Mouse (Mus musculus) hindbrain, embryonic 15.5 days (tissue): Measurements from ENCODE around the gene Ccdc184. TPM values are rescaled to one million over a fixed set of nuclear protein-coding genes. Genes with fewer than 3 reads are reported as not detected.

ENCODE experiments used
- ATAC-seq: fragments of 200-750 bp; cut with Nextera tagmentation; 2 replicates; pipeline ENCODE4 v1.8.0; 2017; ENCODE audit warnings: low read depth, moderate number of reproducible peaks, moderate TSS enrichment; ENCODE audit not compliant: low FRiP score
- H3K27ac ChIP-seq: fragments of 300-500 bp; sonication (generic); replicated peaks from 2 replicates; pipeline ENCODE4 v1.5.1; 2015; ENCODE audit warnings: mild to moderate bottlenecking, inconsistent platforms
- H3K27me3 ChIP-seq: fragments of 300-500 bp; sonication (generic); 2 replicates; pipeline ENCODE4 v1.6.1; 2015; ENCODE audit warnings: control low read depth, inconsistent platforms
- H3K36me3 ChIP-seq: fragments of 300-500 bp; sonication (generic); 2 replicates; pipeline ENCODE4 v1.6.1; 2015; ENCODE audit warnings: control low read depth, inconsistent platforms
- H3K4me1 ChIP-seq: fragments of 300-500 bp; sonication (generic); replicated peaks from 2 replicates; pipeline ENCODE4 v1.6.1; 2015; ENCODE audit warnings: control low read depth, inconsistent platforms
- H3K4me2 ChIP-seq: fragments of 300-500 bp; sonication (generic); 2 replicates; pipeline ENCODE4 v1.6.1; 2015; ENCODE audit warnings: moderate library complexity, mild to moderate bottlenecking, inconsistent platforms
- H3K4me3 ChIP-seq: fragments of 300-500 bp; sonication (generic); 2 replicates; pipeline ENCODE4 v1.5.1; 2015; ENCODE audit warnings: mild to moderate bottlenecking, inconsistent platforms
- H3K9ac ChIP-seq: fragments of 300-500 bp; sonication (generic); 2 replicates; pipeline ENCODE4 v1.6.1; 2015; ENCODE audit warnings: inconsistent platforms
- H3K9me3 ChIP-seq: fragments of 300-500 bp; sonication (generic); 2 replicates; pipeline ENCODE4 v1.6.1; 2016; ENCODE audit warnings: control low read depth, inconsistent platforms
- WGBS: fragments of 180-500 bp; shearing (Covaris S2); methylation state at CpG from one replicate; pipeline ENCODE4 v1.1.7; 2015; 5-methylcytosine and 5-hydroxymethylcytosine counted together
- polyA plus RNA-seq: library from polyadenylated mRNA; unstranded; fragments of >200 nt; fragmentation: Nextera tagmentation; extraction: Ambion mirVana; gene quantifications from 2 replicates; pipeline ENCODE4 v1.2.1, GENCODE M21; 2015

Ccdc184 gene
- 103 and 113 TPM in 2 replicates for polyA plus RNA-seq

DNA sequence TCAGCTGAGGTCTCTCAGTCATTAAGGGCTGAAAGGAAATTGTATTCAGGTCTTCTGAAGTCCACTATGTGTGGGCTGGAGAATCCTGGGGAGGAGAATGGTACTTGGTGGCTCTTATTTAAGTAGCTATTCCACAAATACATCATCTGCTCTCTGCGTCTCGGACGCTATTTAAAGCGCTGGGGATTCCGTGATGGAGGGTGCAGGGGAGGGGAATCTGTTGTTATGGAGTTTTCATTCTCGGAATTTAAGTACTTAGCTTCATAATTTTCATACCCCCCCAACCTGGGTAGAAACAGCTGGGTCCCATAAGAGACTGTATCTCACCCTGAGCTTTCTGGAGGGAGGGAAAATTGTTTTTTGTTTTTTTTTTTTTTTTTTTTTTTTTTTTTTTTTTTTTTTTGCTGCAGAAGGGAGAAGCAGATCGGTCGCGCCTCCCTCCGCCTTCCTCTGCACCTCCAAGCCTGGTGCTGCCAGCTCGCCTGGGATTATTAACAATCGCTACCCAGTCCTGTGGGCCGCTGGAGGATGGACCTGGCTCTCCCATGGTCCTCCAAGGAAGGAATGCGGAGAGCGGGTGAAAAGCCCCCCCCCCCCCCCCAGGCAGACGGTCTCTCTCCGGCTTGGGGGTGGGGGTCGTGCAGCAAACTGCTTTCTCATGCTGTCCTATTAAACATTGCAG, at the start of gene Ccdc184:
Ccdc184 (plus strand) TSS at position 196 of the 682 bp plus-strand sequence.
- Histone ChIP-seq H3K9me3 (no peaks in the 10 kb centered on the region), H3K9ac (peak within 1 kb of the TSS; percentile 68), H3K27ac (peak within 1 kb of the TSS; percentile 95), H3K4me3 (peak within 1 kb of the TSS; percentile 58), H3K27me3 (no peaks in the 10 kb centered on the region; the same call in 1 of the 2 replicates), H3K4me1 (peaks cover 44% of the 10 kb centered on the region), H3K36me3 (no peaks in the 10 kb centered on the region), H3K4me2 (peak within 1 kb of the TSS; percentile 82)
- ATAC-seq = peak; percentile 83
- WGBS = under 1% methylated on average over 18 of the region's 18 CpGs

GRCm38 (mm10) chr15:98119363-98119762, 47.6 kb upstream of the Ccdc184 start:
- Histone ChIP-seq H3K4me1 (no peaks in the 10 kb centered on the region), H3K36me3 (peaks cover 52% of the 10 kb centered on the region), H3K9me3 (no peaks in the 10 kb centered on the region), H3K9ac (no peak overlapping the region), H3K27ac (no peak overlapping the region), H3K27me3 (no peaks in the 10 kb centered on the region), H3K4me2 (no peak overlapping the region), H3K4me3 (no peak overlapping the region)
- WGBS = 78% methylated on average over 12 of the region's 12 CpGs
- ATAC-seq = no peak

DNA sequence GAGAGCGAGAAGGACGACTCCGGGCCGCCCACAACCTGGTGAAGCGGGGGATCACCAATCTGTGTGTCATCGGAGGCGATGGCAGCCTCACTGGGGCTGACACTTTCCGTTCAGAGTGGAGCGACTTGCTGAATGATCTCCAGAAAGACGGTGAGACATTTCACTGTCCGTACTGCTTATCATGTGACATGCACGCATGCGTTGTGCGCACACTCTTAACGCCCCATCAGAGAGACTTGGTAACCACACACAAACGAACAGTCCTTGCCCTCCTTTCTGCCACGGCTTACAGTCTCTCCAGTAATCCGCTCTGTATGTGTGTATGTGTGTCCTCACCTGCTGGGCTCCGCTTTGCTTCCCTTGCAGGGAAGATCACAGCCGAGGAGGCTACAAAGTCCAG, 46.1 kb upstream of the Ccdc184 start:
- 95% methylated on average over 20 of the region's 20 CpGs for WGBS

DNA sequence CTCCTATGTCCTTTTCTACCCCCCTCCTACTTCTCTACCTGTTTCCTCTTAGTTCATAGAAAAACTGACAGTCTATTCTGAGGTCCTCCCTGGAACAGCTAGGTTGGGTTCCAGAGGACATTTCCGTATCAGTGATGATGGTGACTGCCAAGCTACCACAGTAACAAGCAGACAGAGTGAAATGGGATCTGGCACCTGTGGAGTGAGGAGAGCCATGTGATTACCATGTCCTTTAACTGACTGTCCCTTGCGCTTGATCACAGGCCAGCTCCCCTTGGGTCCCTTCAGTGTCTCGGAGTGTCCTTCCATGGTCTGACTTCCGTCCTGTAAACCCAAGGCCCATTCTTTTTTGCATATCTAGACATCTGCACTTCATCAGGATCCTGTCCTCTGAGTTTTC, 36.0 kb upstream of the Ccdc184 start:
- Histone ChIP-seq H3K27me3 (no peaks in the 10 kb centered on the region), H3K4me3 (no peak overlapping the region), H3K4me2 (no peak overlapping the region), H3K4me1 (no peaks in the 10 kb centered on the region), H3K9ac (no peak overlapping the region), H3K9me3 (no peaks in the 10 kb centered on the region), H3K27ac (no peak overlapping the region), H3K36me3 (peaks cover 36% of the 10 kb centered on the region)
- WGBS = 96% methylated on average over 4 of the region's 4 CpGs
- no peak for ATAC-seq

More for the DNA sequence above, 46.1 kb upstream of the Ccdc184 start:
- Histone ChIP-seq H3K9me3 (no peaks in the 10 kb centered on the region), H3K4me1 (no peaks in the 10 kb centered on the region), H3K27me3 (no peaks in the 10 kb centered on the region), H3K4me3 (no peak overlapping the region), H3K9ac (no peak overlapping the region), H3K27ac (no peak overlapping the region), H3K36me3 (peaks cover 65% of the 10 kb centered on the region), H3K4me2 (no peak overlapping the region)
- ATAC-seq = no peak

GRCm38 (mm10) chr15:98131451-98131850, 35.5 kb upstream of the Ccdc184 start:
- 92% methylated on average over 7 of the region's 7 CpGs for WGBS
- no peak overlapping the region for H3K4me3 ChIP-seq
- no peaks in the 10 kb centered on the region for H3K27me3 ChIP-seq
- H3K4me1 ChIP-seq = no peaks in the 10 kb centered on the region
- no peak for ATAC-seq
- H3K9me3 ChIP-seq = no peaks in the 10 kb centered on the region
- peaks cover 37% of the 10 kb centered on the region for H3K36me3 ChIP-seq
- no peak overlapping the region for H3K4me2 ChIP-seq
- H3K27ac ChIP-seq = no peak overlapping the region
- H3K9ac ChIP-seq = no peak overlapping the region

- H3K27me3 ChIP-seq = no peaks in the 10 kb centered on the region
- no peak for ATAC-seq
- peaks cover 43% of the 10 kb centered on the region for H3K36me3 ChIP-seq
- no peaks in the 10 kb centered on the region for H3K4me1 ChIP-seq
- no peaks in the 10 kb centered on the region for H3K9me3 ChIP-seq
- H3K4me2 ChIP-seq = no peak overlapping the region
- 93% methylated on average over 15 of the region's 15 CpGs for WGBS
- no peak overlapping the region for H3K4me3 ChIP-seq
- no peak overlapping the region for H3K27ac ChIP-seq
- H3K9ac ChIP-seq = no peak overlapping the region
These were observed 34.9 kb upstream of the Ccdc184 start for GRCm38 (mm10) chr15:98131942-98132655.

- Histone ChIP-seq H3K9ac (no peak overlapping the region), H3K27ac (no peak overlapping the region), H3K9me3 (no peaks in the 10 kb centered on the region), H3K4me3 (no peak overlapping the region), H3K36me3 (peaks cover 47% of the 10 kb centered on the region), H3K4me2 (no peak overlapping the region), H3K4me1 (no peaks in the 10 kb centered on the region), H3K27me3 (no peaks in the 10 kb centered on the region)
- WGBS = 94% methylated on average over 3 of the region's 3 CpGs
- no peak for ATAC-seq
These were observed 33.5 kb upstream of the Ccdc184 start for GRCm38 (mm10) chr15:98133471-98133870.

DNA sequence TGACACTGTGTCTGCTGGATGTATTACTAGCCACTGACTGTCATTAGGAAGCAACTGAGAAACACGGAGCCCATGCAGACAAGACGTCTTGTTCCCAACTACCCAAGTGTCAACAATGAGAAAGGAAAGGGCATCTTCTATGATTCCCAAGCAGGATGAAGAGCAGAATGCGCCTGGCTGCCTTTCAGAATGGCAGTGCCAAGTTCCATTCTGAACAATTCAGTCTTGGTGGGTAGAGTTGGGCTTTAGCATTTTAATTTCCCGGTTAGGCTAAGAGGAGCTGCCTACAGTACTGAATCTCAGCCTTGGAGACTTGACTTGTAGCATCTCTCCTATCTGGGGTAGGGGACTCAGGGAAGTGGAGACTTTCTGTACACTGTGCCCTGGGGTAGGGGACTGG, 32.9 kb upstream of the Ccdc184 start:
- Histone ChIP-seq H3K27me3 (no peaks in the 10 kb centered on the region), H3K27ac (peak overlapping the region; percentile 56; the same call in 1 of the 2 replicates), H3K4me3 (no peak overlapping the region), H3K36me3 (peaks cover 51% of the 10 kb centered on the region), H3K9ac (no peak overlapping the region), H3K9me3 (no peaks in the 10 kb centered on the region), H3K4me1 (no peaks in the 10 kb centered on the region), H3K4me2 (no peak overlapping the region)
- ATAC-seq = no peak
- 80% methylated on average over 4 of the region's 4 CpGs for WGBS

DNA sequence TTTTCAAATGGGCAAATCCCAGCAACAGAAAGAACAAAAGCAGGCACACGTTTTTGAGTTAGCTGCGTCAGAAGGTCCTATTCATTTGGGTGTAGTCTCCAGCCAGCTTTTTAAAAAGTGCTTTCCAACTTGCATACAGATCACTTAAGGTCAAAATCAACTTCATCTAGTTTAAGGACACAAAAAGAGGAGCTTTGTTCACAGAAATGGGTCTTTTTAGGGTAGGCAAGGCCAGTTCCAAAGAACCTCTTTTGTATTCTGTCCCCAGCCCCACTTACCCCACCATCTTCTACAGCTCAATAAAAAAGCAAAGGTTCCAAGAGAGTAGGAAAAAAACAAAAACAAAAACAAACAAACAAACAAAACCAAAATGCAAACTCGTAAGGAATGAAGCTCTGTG, 32.3 kb upstream of the Ccdc184 start:
- Histone ChIP-seq H3K27ac (peak overlapping the region; percentile 57), H3K36me3 (peaks cover 55% of the 10 kb centered on the region), H3K9me3 (no peaks in the 10 kb centered on the region), H3K4me2 (no peak overlapping the region), H3K27me3 (no peaks in the 10 kb centered on the region), H3K4me1 (no peaks in the 10 kb centered on the region), H3K4me3 (no peak overlapping the region), H3K9ac (no peak overlapping the region)
- ATAC-seq = peak; percentile 15; the same call in 1 of the 2 replicates
- WGBS = 66% methylated on average over 3 of the region's 3 CpGs

DNA sequence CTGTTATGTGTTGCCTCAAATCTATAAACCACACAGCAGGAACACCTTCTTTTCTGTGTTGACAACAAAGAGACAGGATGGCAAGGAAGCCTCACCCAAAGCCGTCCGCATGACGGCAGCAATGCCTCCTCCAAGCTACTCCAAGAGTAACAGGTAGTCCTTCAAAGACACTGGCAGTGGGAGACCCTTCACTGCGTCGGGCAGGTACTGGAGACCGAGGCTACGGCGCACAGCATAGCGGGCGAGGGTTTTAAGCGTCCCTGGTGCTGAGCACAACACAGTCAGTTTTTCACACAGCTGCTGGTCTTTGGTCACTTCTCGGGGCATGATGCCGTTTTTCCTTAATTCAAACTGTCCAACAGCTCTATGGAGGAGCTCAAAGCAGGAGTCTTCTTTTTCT, 31.3 kb upstream of the Ccdc184 start:
- H3K27ac ChIP-seq = no peak overlapping the region
- whole genome bisulfite sequencing = 93% methylated on average over 13 of the region's 13 CpGs
- H3K9ac ChIP-seq = no peak overlapping the region
- no peak overlapping the region for H3K4me3 ChIP-seq
- no peaks in the 10 kb centered on the region for H3K4me1 ChIP-seq
- no peak overlapping the region for H3K4me2 ChIP-seq
- ATAC-seq = no peak
- no peaks in the 10 kb centered on the region for H3K9me3 ChIP-seq
- no peaks in the 10 kb centered on the region for H3K27me3 ChIP-seq
- peaks cover 54% of the 10 kb centered on the region for H3K36me3 ChIP-seq

DNA sequence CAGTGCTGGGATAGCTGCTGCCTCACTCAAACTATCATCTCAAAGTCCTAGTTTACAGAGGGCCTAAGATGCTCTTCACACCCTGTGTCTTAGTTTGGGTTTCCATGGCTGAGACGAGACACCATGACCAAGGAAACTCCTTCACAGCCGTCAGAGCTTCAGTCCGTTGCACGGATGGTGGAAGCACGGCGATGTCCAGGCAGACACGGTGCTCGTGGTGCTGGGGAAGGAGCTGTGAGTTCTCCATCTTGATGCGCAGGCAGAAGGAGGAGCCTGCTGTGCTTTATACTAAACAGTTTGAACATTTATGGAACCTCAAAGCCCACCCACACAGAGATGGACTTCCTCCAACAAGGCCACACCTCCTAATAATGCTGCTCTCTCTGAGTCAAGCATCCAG, 30.1 kb upstream of the Ccdc184 start:
- Histone ChIP-seq H3K9me3 (no peaks in the 10 kb centered on the region), H3K4me2 (no peak overlapping the region), H3K4me3 (no peak overlapping the region), H3K4me1 (no peaks in the 10 kb centered on the region), H3K27ac (no peak overlapping the region), H3K9ac (no peak overlapping the region), H3K36me3 (peaks cover 60% of the 10 kb centered on the region), H3K27me3 (no peaks in the 10 kb centered on the region)
- WGBS = 93% methylated on average over 9 of the region's 9 CpGs
- ATAC-seq = no peak

DNA sequence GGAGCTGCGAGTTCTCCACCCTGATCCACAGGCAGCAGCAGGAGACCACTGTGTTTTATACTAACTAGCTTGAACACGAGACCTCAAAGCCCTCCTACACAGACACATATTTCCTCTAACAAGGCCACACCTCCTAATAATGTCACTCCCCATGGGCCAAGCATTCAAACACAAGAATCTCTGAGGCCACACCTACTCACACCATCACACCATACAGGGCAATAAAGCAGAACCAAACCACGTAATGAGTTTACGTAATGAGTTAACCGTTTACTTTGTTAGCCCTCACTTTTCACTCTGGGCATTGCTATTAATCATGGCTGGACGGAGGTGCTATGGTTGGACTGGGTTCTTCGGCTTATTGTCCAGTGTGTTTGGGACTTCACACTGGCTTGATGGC, 27.2 kb upstream of the Ccdc184 start:
- Histone ChIP-seq H3K27ac (no peak overlapping the region), H3K9ac (no peak overlapping the region), H3K4me1 (peaks cover 8% of the 10 kb centered on the region), H3K27me3 (no peaks in the 10 kb centered on the region), H3K4me3 (no peak overlapping the region), H3K9me3 (no peaks in the 10 kb centered on the region), H3K36me3 (peaks cover 57% of the 10 kb centered on the region), H3K4me2 (no peak overlapping the region)
- ATAC-seq = no peak
- WGBS = 81% methylated on average over 7 of the region's 7 CpGs
